Mouse (Mus musculus) lung, adult 2 months (tissue): ENCODE data around the gene Ccl22.
A peak's percentile ranks its signal among the peaks of the same experiment; 100 is the strongest.

Experiments
- CTCF ChIP-seq: fragments of 200-500 bp; IDR thresholded peaks from 2 replicates; pipeline ENCODE4 v1.5.1; 2011; ENCODE audit warnings: mild to moderate bottlenecking, low read length, control low read depth; ENCODE audit not compliant: insufficient read depth
- POLR2A ChIP-seq: fragments of 200-500 bp; IDR thresholded peaks from 2 replicates; pipeline ENCODE4 v1.6.1; 2011; ENCODE audit warnings: low read depth, mild to moderate bottlenecking, control low read depth, low read length, borderline replicate concordance; ENCODE audit errors: extremely low read depth

- peak; percentile 90 for TF ChIP-seq CTCF
- no peak for TF ChIP-seq POLR2A
Measured at GRCm38 (mm10) chr8:94702844-94703813, 42.3 kb upstream of the Ccl22 start.
